Mouse (Mus musculus) kidney, adult 11 months (tissue): ENCODE measurements around the gene Nfkbil1.

Experiments
- DNase-seq: peaks from one replicate; pipeline ENCODE4 v3.0.0; 2022

Nfkbil1 gene

DNA sequence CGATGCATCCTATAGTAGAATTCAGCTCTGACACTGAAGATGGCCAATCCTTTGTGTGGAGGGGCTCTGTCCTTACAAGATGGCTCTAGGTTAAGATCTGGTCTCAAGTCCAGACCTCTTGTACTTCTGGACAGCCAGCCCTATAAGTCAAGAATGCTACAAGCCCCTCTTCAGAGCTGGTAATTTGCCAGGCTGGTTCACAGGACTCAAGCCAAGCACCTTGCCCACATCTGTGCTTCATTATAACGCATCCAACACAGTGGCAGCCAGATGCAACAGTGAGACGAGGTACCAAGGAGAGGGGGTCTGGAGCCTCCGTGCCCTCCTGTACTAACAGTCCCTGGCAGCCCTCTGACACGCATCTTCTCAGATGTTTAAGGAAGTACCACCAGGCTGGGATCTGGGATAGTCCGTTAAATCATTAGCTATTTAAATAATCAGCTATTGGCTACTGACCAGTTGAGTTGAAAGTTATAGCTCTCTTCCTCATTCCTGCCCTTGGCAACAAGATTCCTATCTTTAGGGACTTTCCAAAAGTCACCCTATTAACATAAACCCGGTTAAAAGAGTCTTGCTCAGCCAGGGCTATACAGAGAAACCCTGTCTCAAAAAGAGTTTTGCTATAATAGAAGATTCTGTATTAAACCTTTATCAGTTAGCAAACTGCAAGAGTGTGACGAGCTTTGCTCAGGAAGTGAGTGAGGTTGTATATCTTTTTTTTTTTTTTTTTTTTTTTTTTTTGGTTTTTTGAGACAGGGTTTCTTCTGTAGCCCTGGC is 61.2 kb downstream of the Nfkbil1 start:
- no peak for DNase-seq

DNA sequence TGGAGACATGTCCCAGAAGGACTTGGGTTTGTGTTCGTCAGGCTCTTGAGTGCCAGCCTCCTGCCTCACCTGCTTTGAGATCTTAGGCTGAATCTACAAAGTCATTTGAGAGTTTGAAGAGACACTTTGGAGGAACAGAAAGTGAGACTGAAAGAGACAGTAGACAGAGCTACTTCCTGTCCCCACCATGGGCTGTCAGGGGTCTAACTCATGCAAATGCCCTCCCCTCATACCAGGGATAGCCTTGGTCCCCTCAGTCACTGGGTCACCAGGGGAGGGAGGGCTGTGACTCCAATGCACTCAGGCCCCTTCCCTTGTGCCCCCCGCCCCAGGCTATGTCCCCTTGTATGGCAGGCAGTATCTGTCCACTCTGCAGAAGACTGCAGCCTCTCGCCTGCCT is 62.3 kb downstream of the Nfkbil1 start:
- DNase-seq = no peak

DNA sequence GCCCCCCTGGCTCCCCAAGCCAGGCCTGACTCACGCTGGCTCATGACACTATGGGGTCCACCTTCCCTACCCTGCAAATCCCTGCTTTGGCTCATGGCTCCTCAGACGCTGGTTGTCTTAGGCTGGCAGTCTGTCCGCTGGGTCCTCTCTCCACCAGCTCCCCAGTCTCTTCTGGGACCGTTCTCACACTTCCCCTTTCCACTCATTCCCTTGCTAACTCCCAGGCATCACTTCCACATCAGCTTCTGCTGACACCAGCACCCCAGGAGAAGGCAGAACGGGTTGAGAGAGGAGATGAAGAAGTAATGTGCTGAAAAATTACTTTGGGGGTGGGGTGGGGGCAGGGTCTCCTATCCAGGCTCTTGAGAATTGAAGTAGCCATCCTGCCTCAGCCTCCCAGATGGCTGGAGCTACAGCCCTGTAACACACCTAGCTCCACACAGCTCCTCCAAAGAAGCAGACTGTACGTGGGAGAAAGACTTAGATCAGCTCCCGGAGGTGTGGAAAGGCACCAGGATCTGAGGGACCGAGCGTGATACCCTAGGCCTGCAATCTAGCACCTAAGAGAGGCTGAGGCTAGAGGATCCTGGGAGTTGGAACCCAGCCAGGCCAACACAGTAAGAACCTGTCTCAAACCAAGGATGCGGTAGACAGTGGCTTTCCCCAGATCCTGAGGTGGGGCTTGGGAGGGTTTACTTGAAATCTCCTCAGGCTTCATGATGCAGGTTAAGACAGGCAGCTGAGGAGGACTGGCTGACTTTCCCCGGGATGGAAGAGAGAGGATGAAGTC is 63.0 kb downstream of the Nfkbil1 start:
- no peak for DNase-seq
